Mouse (Mus musculus) hindbrain, embryonic 11.5 days (tissue): ENCODE measurements around the gene Dok4. TPM values are rescaled to one million over a fixed set of nuclear protein-coding genes. Genes with fewer than 3 reads are reported as not detected.

ENCODE experiments used
- ATAC-seq: fragments of 200-750 bp; cut with Nextera tagmentation; 2 replicates; pipeline ENCODE4 v1.8.0; 2017; ENCODE audit warnings: mild to moderate bottlenecking, moderate TSS enrichment, moderate library complexity; ENCODE audit not compliant: low FRiP score
- DNase-seq: peaks from one replicate; pipeline ENCODE4 v3.0.0-alpha.2; 2015; ENCODE audit warnings: low spot score
- H3K27ac ChIP-seq: fragments of 300-500 bp; sonication (generic); 2 replicates; pipeline ENCODE4 v1.5.1; 2014; ENCODE audit warnings: mild to moderate bottlenecking, low read depth, low read length
- H3K27me3 ChIP-seq: fragments of 300-500 bp; sonication (generic); 2 replicates; pipeline ENCODE4 v1.6.1; 2014; ENCODE audit warnings: mild to moderate bottlenecking, low read length, moderate library complexity, mixed read lengths; ENCODE audit not compliant: control insufficient read depth, insufficient read depth
- H3K36me3 ChIP-seq: fragments of 300-500 bp; sonication (generic); 2 replicates; pipeline ENCODE4 v1.6.1; 2014; ENCODE audit warnings: mild to moderate bottlenecking, low read length, moderate library complexity, mixed read lengths; ENCODE audit not compliant: control insufficient read depth, insufficient read depth
- H3K4me1 ChIP-seq: fragments of 300-500 bp; sonication (generic); replicated peaks from 2 replicates; pipeline ENCODE4 v1.6.1; 2014; ENCODE audit warnings: low read length, mixed read lengths; ENCODE audit not compliant: control insufficient read depth, insufficient read depth
- H3K4me2 ChIP-seq: fragments of 300-500 bp; sonication (generic); replicated peaks from 2 replicates; pipeline ENCODE4 v1.6.1; 2014; ENCODE audit warnings: mild to moderate bottlenecking, low read depth, low read length
- H3K4me3 ChIP-seq: fragments of 300-500 bp; sonication (generic); 2 replicates; pipeline ENCODE4 v1.5.1; 2014; ENCODE audit warnings: low read depth, low read length
- H3K9ac ChIP-seq: fragments of 300-500 bp; sonication (generic); 2 replicates; pipeline ENCODE4 v1.6.1; 2014; ENCODE audit warnings: low read depth, low read length
- H3K9me3 ChIP-seq: fragments of 300-500 bp; sonication (generic); 2 replicates; pipeline ENCODE4 v1.6.1; 2016; ENCODE audit warnings: low read length; ENCODE audit not compliant: control insufficient read depth
- WGBS: fragments of 180-500 bp; shearing (Covaris S2); extraction: QIAGEN DNeasy Blood & Tissue Kit; methylation state at CpG from one replicate; pipeline ENCODE4 v1.1.7; 2014; 5-methylcytosine and 5-hydroxymethylcytosine counted together
- polyA plus RNA-seq: library from polyadenylated mRNA; unstranded; fragments of >200 nt; fragmentation: Nextera tagmentation; extraction: Ambion mirVana; gene quantifications from 2 replicates; pipeline ENCODE4 v1.2.1, GENCODE M21; 2014

Dok4 gene
- polyA plus RNA-seq, 1 experiment from 2014 or later, result 14.7 TPM

- Histone ChIP-seq H3K36me3 (no peaks in the 10 kb centered on the region; the same call in 1 of the 2 replicates), H3K27me3 (no peaks in the 10 kb centered on the region), H3K9me3 (no peaks in the 10 kb centered on the region), H3K4me1 (no peaks in the 10 kb centered on the region), H3K4me3 (no peak overlapping the region), H3K4me2 (no peak overlapping the region), H3K27ac (no peak overlapping the region), H3K9ac (no peak overlapping the region)
- WGBS, result 93% methylated on average over 6 of the region's 6 CpGs
- DNase-seq (no peak), ATAC-seq (no peak)
Observed at GRCm38 (mm10) chr8:94825170-94825569, 51.0 kb downstream of the Dok4 start.

GRCm38 (mm10) chr8:94822637-94823560, 53.2 kb downstream of the Dok4 start:
- Histone ChIP-seq H3K4me1 (no peaks in the 10 kb centered on the region), H3K4me3 (no peak overlapping the region), H3K36me3 (no peaks in the 10 kb centered on the region), H3K4me2 (no peak overlapping the region), H3K9ac (no peak overlapping the region), H3K27me3 (no peaks in the 10 kb centered on the region), H3K9me3 (no peaks in the 10 kb centered on the region), H3K27ac (no peak overlapping the region)
- ATAC-seq, result peak; percentile 27; the same call in 1 of the 2 replicates
- DNase-seq, result peak; percentile 66
- WGBS, result 83% methylated on average over 23 of the region's 23 CpGs

GRCm38 (mm10) chr8:94821381-94821780, 54.7 kb downstream of the Dok4 start:
- Histone ChIP-seq H3K4me2 (no peak overlapping the region), H3K4me1 (no peaks in the 10 kb centered on the region), H3K9ac (no peak overlapping the region), H3K27me3 (no peaks in the 10 kb centered on the region), H3K36me3 (no peaks in the 10 kb centered on the region), H3K4me3 (no peak overlapping the region), H3K27ac (no peak overlapping the region), H3K9me3 (no peaks in the 10 kb centered on the region)
- ATAC-seq, result no peak
- 93% methylated on average over 2 of the region's 2 CpGs for WGBS
- no peak for DNase-seq

- DNase-seq (no peak), ATAC-seq (no peak)
- no peak overlapping the region for H3K4me2 ChIP-seq
- no peak overlapping the region for H3K27ac ChIP-seq
- 92% methylated on average over 7 of the region's 7 CpGs for WGBS
- H3K9ac ChIP-seq, result no peak overlapping the region
- no peaks in the 10 kb centered on the region for H3K27me3 ChIP-seq
- no peaks in the 10 kb centered on the region for H3K4me1 ChIP-seq
- H3K9me3 ChIP-seq, result no peaks in the 10 kb centered on the region
- H3K36me3 ChIP-seq, result no peaks in the 10 kb centered on the region
- H3K4me3 ChIP-seq, result no peak overlapping the region
Observed at GRCm38 (mm10) chr8:94820553-94820952, 55.6 kb downstream of the Dok4 start.

GRCm38 (mm10) chr8:94819671-94820179, 56.4 kb downstream of the Dok4 start:
- Histone ChIP-seq H3K4me3 (no peak overlapping the region), H3K4me2 (no peak overlapping the region), H3K9ac (no peak overlapping the region), H3K27ac (no peak overlapping the region), H3K4me1 (no peaks in the 10 kb centered on the region), H3K27me3 (no peaks in the 10 kb centered on the region), H3K36me3 (no peaks in the 10 kb centered on the region), H3K9me3 (no peaks in the 10 kb centered on the region)
- DNase-seq, result no peak
- ATAC-seq, result no peak
- WGBS, result 74% methylated on average over 6 of the region's 6 CpGs

- H3K9me3 ChIP-seq, result no peaks in the 10 kb centered on the region
- H3K9ac ChIP-seq, result no peak overlapping the region
- 92% methylated on average over 11 of the region's 11 CpGs for WGBS
- no peak for DNase-seq
- H3K36me3 ChIP-seq, result no peaks in the 10 kb centered on the region
- H3K4me3 ChIP-seq, result no peak overlapping the region
- H3K4me1 ChIP-seq, result no peaks in the 10 kb centered on the region
- H3K27me3 ChIP-seq, result no peaks in the 10 kb centered on the region
- no peak overlapping the region for H3K27ac ChIP-seq
- ATAC-seq, result no peak
- H3K4me2 ChIP-seq, result no peak overlapping the region
Observed at GRCm38 (mm10) chr8:94817933-94818332, 58.2 kb downstream of the Dok4 start.

- peak; percentile 69 for DNase-seq
- H3K9ac ChIP-seq, result no peak overlapping the region
- H3K4me3 ChIP-seq, result no peak overlapping the region
- 0% methylated on average over 1 of the region's 1 CpGs for WGBS
- no peak overlapping the region for H3K27ac ChIP-seq
- H3K27me3 ChIP-seq, result no peaks in the 10 kb centered on the region
- no peaks in the 10 kb centered on the region for H3K36me3 ChIP-seq
- H3K9me3 ChIP-seq, result no peaks in the 10 kb centered on the region
- H3K4me2 ChIP-seq, result no peak overlapping the region
- no peak for ATAC-seq
- no peaks in the 10 kb centered on the region for H3K4me1 ChIP-seq
Observed at GRCm38 (mm10) chr8:94814556-94814955, 61.6 kb downstream of the Dok4 start.
